Mouse (Mus musculus) CH12.LX (cell line): ENCODE data around the gene Diras2. TPM values are rescaled to one million over a fixed set of nuclear protein-coding genes. Genes with fewer than 3 reads are reported as not detected.

ENCODE experiments used
- DNase-seq: peaks from one replicate; pipeline ENCODE4 v3.0.0-alpha.2; 2013; ENCODE audit errors: extremely low read depth
- H3K27ac ChIP-seq: 2 replicates; pipeline ENCODE4 v1.5.1; 2012; ENCODE audit warnings: low read depth, mild to moderate bottlenecking, control low read depth, moderate library complexity; ENCODE audit not compliant: insufficient read depth
- H3K27me3 ChIP-seq: replicated peaks from 2 replicates; pipeline ENCODE3; 2012; ENCODE audit warnings: inconsistent platforms
- H3K36me3 ChIP-seq, 2 experiments: replicated peaks in 1 of 2; 2 replicates each; pipeline versions ENCODE3 to v1.6.1; 2012; ENCODE audit warnings: inconsistent platforms in 1 of 2, low read length in 1 of 2, mild to moderate bottlenecking in 1 of 2, mixed read lengths in 1 of 2, moderate library complexity in 1 of 2; ENCODE audit not compliant: control insufficient read depth in 1 of 2, insufficient read depth in 1 of 2
- H3K4me1 ChIP-seq, 2 experiments: 2 replicates each; pipeline ENCODE4 v1.6.1; 2012; ENCODE audit warnings: inconsistent platforms in 1 of 2, moderate library complexity in 1 of 2; ENCODE audit not compliant: insufficient read depth in 2 of 2, control insufficient read depth in 1 of 2
- H3K4me2 ChIP-seq: 2 replicates; pipeline ENCODE4 v1.6.1; 2012; ENCODE audit warnings: low read depth, mild to moderate bottlenecking, control low read depth; ENCODE audit not compliant: poor library complexity, insufficient read depth, severe bottlenecking
- H3K4me3 ChIP-seq, 3 experiments: fragments of 150-350 bp in 1 of 3; sonication (generic) in 1 of 3; replicated peaks in 1 of 3; 2 replicates each; pipeline versions ENCODE3 to v1.5.1; 2011 to 2012; ENCODE audit warnings: low read depth in 2 of 3, low read length in 2 of 3, mild to moderate bottlenecking in 2 of 3, moderate library complexity in 2 of 3, control low read depth in 1 of 3, improper control_type of control experiment in 1 of 3, inconsistent platforms in 1 of 3, mixed read lengths in 1 of 3; ENCODE audit not compliant: poor library complexity in 1 of 3
- H3K79me2 ChIP-seq: replicated peaks from 2 replicates; pipeline ENCODE4 v1.6.1; 2012; ENCODE audit warnings: mild to moderate bottlenecking, moderate library complexity; ENCODE audit not compliant: control insufficient read depth, poor library complexity, insufficient read depth, severe bottlenecking; ENCODE audit errors: extremely low read depth
- H3K9ac ChIP-seq: 2 replicates; pipeline ENCODE4 v1.6.1; 2012; ENCODE audit warnings: low read depth, mild to moderate bottlenecking, control low read depth, moderate library complexity; ENCODE audit not compliant: insufficient read depth
- H3K9me3 ChIP-seq: replicated peaks from 2 replicates; pipeline ENCODE3; 2012; ENCODE audit warnings: low read length, inconsistent platforms, mixed read lengths
- BHLHE40 ChIP-seq: IDR thresholded peaks from 2 replicates; pipeline ENCODE4 v1.6.1; 2011; ENCODE audit warnings: mild to moderate bottlenecking, low read depth, low read length, improper control_type of control experiment
- CHD1 ChIP-seq: IDR thresholded peaks from 2 replicates; pipeline ENCODE4 v1.6.1; 2012; ENCODE audit warnings: low read depth, low read length, improper control_type of control experiment, inconsistent platforms
- CTCF ChIP-seq, 2 experiments: IDR thresholded peaks in 1 of 2; conservative IDR thresholded peaks in 1 of 2; 2 replicates each; pipeline ENCODE4 v1.5.1; 2011 to 2012; ENCODE audit warnings: low read depth in 2 of 2, low read length in 2 of 2, improper control_type of control experiment in 1 of 2, inconsistent platforms in 1 of 2, mild to moderate bottlenecking in 1 of 2, moderate library complexity in 1 of 2
- E2F4 ChIP-seq: IDR thresholded peaks from 2 replicates; pipeline ENCODE4 v1.6.1; 2011; ENCODE audit warnings: low read depth, low read length, improper control_type of control experiment; ENCODE audit not compliant: insufficient replicate concordance
- ELF1 ChIP-seq: IDR thresholded peaks from 2 replicates; pipeline ENCODE4 v1.6.1; 2014; ENCODE audit warnings: low read depth, mild to moderate bottlenecking, inconsistent platforms, low read length, improper control_type of control experiment
- EP300 ChIP-seq: IDR thresholded peaks from 2 replicates; pipeline ENCODE4 v1.6.1; 2011; ENCODE audit warnings: low read length, improper control_type of control experiment
- GABPA ChIP-seq: IDR thresholded peaks from 2 replicates; pipeline ENCODE4 v1.6.1; 2012; ENCODE audit warnings: low read depth, low read length, improper control_type of control experiment, inconsistent platforms; ENCODE audit not compliant: insufficient replicate concordance
- HCFC1 ChIP-seq: IDR thresholded peaks from 2 replicates; pipeline ENCODE4 v1.6.1; 2012; ENCODE audit warnings: low read depth, mild to moderate bottlenecking, inconsistent platforms, low read length, improper control_type of control experiment
- IRF4 ChIP-seq: IDR thresholded peaks from 2 replicates; pipeline ENCODE4 v1.6.1; 2014; ENCODE audit warnings: low read depth, mild to moderate bottlenecking, inconsistent platforms, low read length, improper control_type of control experiment
- JUND ChIP-seq: conservative IDR thresholded peaks from 2 replicates; pipeline ENCODE4 v1.6.1; 2011; ENCODE audit warnings: low read depth, low read length, improper control_type of control experiment
- KAT2A ChIP-seq: IDR thresholded peaks from 2 replicates; pipeline ENCODE4 v1.6.1; 2012; ENCODE audit warnings: low read length, improper control_type of control experiment, inconsistent platforms; ENCODE audit not compliant: insufficient replicate concordance
- MAFK ChIP-seq: IDR thresholded peaks from 2 replicates; pipeline ENCODE4 v1.6.1; 2011; ENCODE audit warnings: low read length, improper control_type of control experiment; ENCODE audit not compliant: insufficient replicate concordance
- MAX ChIP-seq: IDR thresholded peaks from 2 replicates; pipeline ENCODE4 v1.6.1; 2011; ENCODE audit warnings: low read length, improper control_type of control experiment
- MAZ ChIP-seq: IDR thresholded peaks from 2 replicates; pipeline ENCODE4 v1.6.1; 2012; ENCODE audit warnings: low read depth, mild to moderate bottlenecking, inconsistent platforms, low read length, improper control_type of control experiment, moderate library complexity
- MEF2A ChIP-seq: IDR thresholded peaks from 2 replicates; pipeline ENCODE4 v1.6.1; 2014; ENCODE audit warnings: low read depth, mild to moderate bottlenecking, inconsistent platforms, low read length, improper control_type of control experiment, borderline replicate concordance
- MXI1 ChIP-seq: IDR thresholded peaks from 2 replicates; pipeline ENCODE4 v1.6.1; 2011; ENCODE audit warnings: mild to moderate bottlenecking, low read depth, low read length, improper control_type of control experiment
- MYC ChIP-seq: IDR thresholded peaks from 2 replicates; pipeline ENCODE4 v1.6.1; 2011; ENCODE audit warnings: low read depth, mild to moderate bottlenecking, improper control_type of control experiment, low read length
- NELFE ChIP-seq: IDR thresholded peaks from 2 replicates; pipeline ENCODE4 v1.6.1; 2011; ENCODE audit warnings: low read depth, low read length, improper control_type of control experiment
- POLR2A ChIP-seq: IDR thresholded peaks from 2 replicates; pipeline ENCODE4 v1.6.1; 2011; ENCODE audit warnings: low read depth, mild to moderate bottlenecking, improper control_type of control experiment, low read length
- POLR2AphosphoS2 ChIP-seq: IDR thresholded peaks from 2 replicates; pipeline ENCODE4 v1.6.1; 2011; ENCODE audit warnings: low read depth, low read length, improper control_type of control experiment
- RAD21 ChIP-seq: IDR thresholded peaks from 2 replicates; pipeline ENCODE4 v1.6.1; 2011; ENCODE audit warnings: low read depth, mild to moderate bottlenecking, low read length, improper control_type of control experiment, moderate library complexity
- RCOR1 ChIP-seq: conservative IDR thresholded peaks from 2 replicates; pipeline ENCODE4 v1.6.1; 2012; ENCODE audit warnings: low read depth, mild to moderate bottlenecking, inconsistent platforms, low read length, improper control_type of control experiment
- SIN3A ChIP-seq: IDR thresholded peaks from 2 replicates; pipeline ENCODE4 v1.6.1; 2012; ENCODE audit warnings: low read length, improper control_type of control experiment, inconsistent platforms
- SMC3 ChIP-seq: IDR thresholded peaks from 2 replicates; pipeline ENCODE4 v1.6.1; 2011; ENCODE audit warnings: low read depth, low read length, improper control_type of control experiment
- TBP ChIP-seq: conservative IDR thresholded peaks from 2 replicates; pipeline ENCODE4 v1.6.1; 2011; ENCODE audit warnings: low read depth, low read length, improper control_type of control experiment
- UBTF ChIP-seq: IDR thresholded peaks from 2 replicates; pipeline ENCODE4 v1.6.1; 2012; ENCODE audit warnings: low read depth, mild to moderate bottlenecking, inconsistent platforms, low read length, improper control_type of control experiment, moderate library complexity
- USF1 ChIP-seq: IDR thresholded peaks from 2 replicates; pipeline ENCODE4 v1.6.1; 2014; ENCODE audit warnings: low read depth, mild to moderate bottlenecking, inconsistent platforms, low read length, improper control_type of control experiment
- USF2 ChIP-seq: conservative IDR thresholded peaks from 2 replicates; pipeline ENCODE4 v1.6.1; 2011; ENCODE audit warnings: low read depth, low read length, improper control_type of control experiment
- ZC3H11A ChIP-seq: IDR thresholded peaks from 2 replicates; pipeline ENCODE4 v1.6.1; 2012; ENCODE audit warnings: low read depth, mild to moderate bottlenecking, inconsistent platforms, low read length, improper control_type of control experiment
- ZMIZ1 ChIP-seq: IDR thresholded peaks from 2 replicates; pipeline ENCODE4 v1.6.1; 2012; ENCODE audit warnings: low read depth, mild to moderate bottlenecking, inconsistent platforms, low read length, improper control_type of control experiment
- ZNF384 ChIP-seq: IDR thresholded peaks from 2 replicates; pipeline ENCODE4 v1.6.1; 2012; ENCODE audit warnings: low read depth, low read length, improper control_type of control experiment, inconsistent platforms
- dilution Hi-C: fragments of 300-500 bp; cut with MboI; formaldehyde crosslinking; loops from 2 replicates; pipeline ENCODE4 v1.14.3; 2020; ENCODE audit warnings: low sequenced_read_pairs; ENCODE audit not compliant: extremely low pct_unique_long_range_greater_than_20kb, extremely low pct_ligation_motif_present
- in situ Hi-C: fragments of 300-500 bp; cut with MboI; formaldehyde crosslinking; loops from 3 replicates; pipeline ENCODE4 v1.14.3; 2019; ENCODE audit warnings: low sequenced_read_pairs, low pct_ligation_motif_present, low pct_unique_long_range_greater_than_20kb, mixed read lengths
- polyA plus RNA-seq: library from polyadenylated mRNA; unstranded; fragments of >175 nt; gene quantifications from 2 replicates; pipeline ENCODE4 v1.2.1, GENCODE M21; 2012; ENCODE audit warnings: low read depth; ENCODE audit not compliant: insufficient read length
- total RNA-seq, 2 experiments: library from RNA; depleted of rRNA; stranded (reverse); fragments of 300-350 nt in 1 of 2; fragments of >200 nt in 1 of 2; gene quantifications; 2 replicates each; pipeline ENCODE4 v1.2.3; 2012 to 2014

Gene Diras2
- total and polyA plus RNA-seq, 3 experiments = 2.8 to 8.5 (median 3.9) TPM

- TF ChIP-seq ZMIZ1 (peak; percentile 65; the same call in 1 of the 2 replicates), GABPA (no peak), MAFK (no peak), ZNF384 (no peak), MAX (no peak)
Observed at GRCm38 (mm10) chr13:52537754-52538587, 6.9 kb upstream of the Diras2 start (continued).

GRCm38 (mm10) chr13:52535542-52535941 is 4.5 kb upstream of the Diras2 start:
- H3K9me3 ChIP-seq = peaks cover 8% of the 10 kb centered on the region
- H3K4me1 ChIP-seq = peaks cover 28 to 79% of the 10 kb centered on the region in 2 experiments

GRCm38 (mm10) chr13:52533644-52534043 is 2.6 kb upstream of the Diras2 start:
- Histone ChIP-seq H3K27me3 (no peaks in the 10 kb centered on the region), H3K4me2 (peak overlapping the region; percentile 77), H3K27ac (peak overlapping the region; percentile 73), H3K4me1 (peaks cover 16 to 73% of the 10 kb centered on the region in 2 experiments), H3K9ac (0 out of 2 replicates have a peak overlapping the region, but pooled peaks have one; percentile 49), H3K4me3 (no peak overlapping the region), H3K79me2 (peaks cover 16% of the 10 kb centered on the region), H3K9me3 (peaks cover 11% of the 10 kb centered on the region), H3K36me3 (peaks cover 19 to 25% of the 10 kb centered on the region in 2 experiments)
- DNase-seq = no peak
- in situ Hi-C loops = loop anchor here (5.0 kb wide), 1 partner anchor 256 kb away; no protein-coding TSS in a partner anchor
- dilution Hi-C loops = no loop called here
- no peak for TF ChIP-seq GABPA
- no peak for TF ChIP-seq POLR2AphosphoS2
- TF ChIP-seq JUND = no peak
- TF ChIP-seq UBTF = no peak
- peak; percentile 18; the same call in 1 of the 2 replicates for TF ChIP-seq BHLHE40
- TF ChIP-seq MXI1 = no peak
- peak; percentile 87 for TF ChIP-seq IRF4
- TF ChIP-seq USF2 = no peak
- no peak for TF ChIP-seq USF1
- TF ChIP-seq KAT2A = no peak
- TF ChIP-seq EP300 = peak; percentile 35; the same call in 1 of the 2 replicates
- no peak for TF ChIP-seq ZMIZ1
- TF ChIP-seq NELFE = no peak
- TF ChIP-seq ELF1 = peak; percentile 29; the same call in 1 of the 2 replicates
- peak; percentile 42; the same call in 1 of the 2 replicates for TF ChIP-seq SIN3A
- no peak for TF ChIP-seq MAZ
- no peak for TF ChIP-seq HCFC1
- no peak for TF ChIP-seq E2F4
- no peak for TF ChIP-seq CHD1
- TF ChIP-seq POLR2A = no peak

More at GRCm38 (mm10) chr13:52535542-52535941, 4.5 kb upstream of the Diras2 start:
- peak overlapping the region; percentile 33 to 59 (median 46) for H3K4me3 ChIP-seq
- H3K36me3 ChIP-seq = peaks cover 13 to 16% of the 10 kb centered on the region in 2 experiments
- no peaks in the 10 kb centered on the region for H3K27me3 ChIP-seq
- H3K9ac ChIP-seq = peak overlapping the region; percentile 73
- H3K4me2 ChIP-seq = peak overlapping the region; percentile 52
- dilution Hi-C loops = no loop called here
- peaks cover 16% of the 10 kb centered on the region for H3K79me2 ChIP-seq
- in situ Hi-C loops = no loop called here
- DNase-seq = peak; percentile 91
- H3K27ac ChIP-seq = peak overlapping the region; percentile 90
- TF ChIP-seq USF2 = no peak
- no peak for TF ChIP-seq RCOR1
- TF ChIP-seq MEF2A = peak; percentile 66
- TF ChIP-seq MAZ = no peak
- no peak for TF ChIP-seq TBP
- 0 out of 2 replicates have a peak, but pooled peaks have one; percentile 32 for TF ChIP-seq MYC
- no peak for TF ChIP-seq MXI1
- peak; percentile 78 for TF ChIP-seq ZC3H11A
- TF ChIP-seq IRF4 = 0 out of 2 replicates have a peak, but pooled peaks have one; percentile 17
- peak; percentile 88 for TF ChIP-seq RAD21
- TF ChIP-seq CTCF (conservative IDR thresholded peaks at IDR 0.05 in 1 of 2, IDR thresholded peaks at IDR 0.05 in 1 of 2; ENCODE audit: low read depth in 2 of 2, low read length in 2 of 2) = peak; percentile 68 to 86
- peak; percentile 95 for TF ChIP-seq SMC3
